Mouse (Mus musculus) liver, postnatal 0 days (tissue): ENCODE measurements at regions not wholly inside any gene's neighbourhood (a gene's known extent, or its start where the extent isn't known, plus 50 kb on each side); places are given as distances from the start of the nearest gene placed in this dataset.

Experiments used
- CTCF ChIP-seq: sonication (generic); IDR thresholded peaks from 2 replicates; pipeline ENCODE4 v1.5.1; 2016; ENCODE audit warnings: antibody characterized with exemption, low read depth
- EP300 ChIP-seq: IDR thresholded peaks from 2 replicates; pipeline ENCODE4 v1.6.1; 2016; ENCODE audit warnings: antibody characterized with exemption, low read depth, mild to moderate bottlenecking

DNA sequence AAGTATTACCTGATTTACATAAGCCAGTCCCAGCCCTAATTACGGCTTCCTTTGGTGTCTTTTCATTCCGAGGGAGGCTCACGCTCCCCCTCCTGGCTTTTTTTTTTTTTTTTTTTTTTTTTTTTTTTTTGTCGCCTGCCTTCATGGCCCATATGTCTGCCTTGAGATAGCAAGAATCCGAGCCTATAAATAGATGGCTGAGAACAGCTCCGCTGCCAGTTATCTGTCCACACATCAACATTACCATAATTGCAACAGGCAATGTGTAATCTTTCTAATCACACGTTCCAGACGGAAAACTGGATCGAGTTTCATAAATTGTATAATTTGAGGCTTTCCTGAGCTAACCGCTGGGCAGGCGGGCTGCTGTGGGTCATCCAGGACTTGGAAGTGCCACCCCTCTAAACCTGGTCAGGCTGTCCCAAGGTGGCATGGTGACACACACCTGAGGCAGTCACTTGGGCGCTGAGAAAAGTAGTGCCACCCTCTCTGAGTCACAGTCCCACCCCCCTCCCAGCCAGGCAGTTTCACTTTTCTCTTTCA is 93.9 kb upstream of the Tle3 start:
- no peak for TF ChIP-seq CTCF
- 0 out of 2 replicates have a peak, but pooled peaks have one; percentile 18 for TF ChIP-seq EP300
